Mouse (Mus musculus): ENCODE measurements around the gene Clec4a2.
"Not testable (repeated sequence)": the region's sequence is repeated elsewhere in the genome, so short reads cannot be mapped to it uniquely, and the experiment has no call there.

Clec4a2 gene

GRCm38 (mm10) chr6:123106128-123106527 is at the start of gene Clec4a2:
TSS of gene Clec4a2 (plus strand) at chr6:123106428.
- not testable (repeated sequence) for DNase-seq (ENCODE audit: low spot score)

DNA sequence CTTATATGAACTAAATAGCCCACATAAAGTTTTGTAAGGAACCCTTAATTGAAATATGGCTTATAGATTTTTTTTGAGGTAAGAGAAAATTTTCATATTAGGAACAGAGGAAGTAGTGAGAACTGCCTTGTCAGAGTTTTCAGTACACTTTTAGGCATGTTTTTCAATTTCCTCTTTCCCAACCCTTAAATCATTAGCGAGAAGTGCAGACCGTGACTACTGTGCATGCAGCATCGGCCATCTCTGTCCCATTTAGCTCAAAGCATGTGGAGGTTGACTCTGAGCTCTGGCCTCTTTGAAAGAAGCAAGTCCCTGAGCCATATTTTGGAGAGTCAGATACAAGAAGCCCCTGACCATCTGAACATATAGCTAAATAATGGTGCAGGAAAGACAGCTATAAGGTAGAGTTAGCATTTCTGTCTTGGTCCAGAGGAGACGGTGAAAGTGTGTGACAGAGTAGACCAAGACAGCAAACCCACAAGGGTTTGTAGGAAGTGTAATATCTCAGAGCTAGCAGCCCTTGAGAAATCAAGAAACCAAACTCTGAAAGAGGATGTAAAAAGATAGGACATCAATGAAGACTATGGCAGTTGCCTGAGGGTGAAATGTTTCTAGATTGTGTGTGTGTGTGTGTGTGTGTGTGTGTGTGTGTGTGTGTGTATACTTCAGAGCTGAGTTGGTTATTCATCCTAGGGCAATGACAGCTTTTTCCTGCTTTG is 10.9 kb upstream of the Clec4a2 start:
- no peak for DNase-seq (ENCODE audit: low spot score)

DNA sequence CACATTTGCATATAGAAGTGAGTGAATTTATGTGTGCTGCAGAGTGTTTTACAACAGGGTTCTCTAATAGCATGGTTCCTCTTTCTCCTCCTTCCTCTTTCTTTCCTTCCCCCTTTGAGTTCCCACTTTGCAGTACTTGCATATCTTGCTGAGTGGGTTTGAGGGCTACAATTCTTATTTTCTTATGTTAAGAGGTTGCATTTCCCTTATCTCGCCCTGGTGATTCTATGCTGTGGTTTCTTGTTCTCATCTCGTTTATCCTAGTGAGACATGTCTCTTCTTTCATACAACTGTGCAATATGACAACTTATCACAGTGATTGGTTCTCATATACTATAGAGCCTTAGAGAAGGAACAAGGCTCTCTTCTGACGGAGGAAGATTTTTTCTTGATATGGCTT is 17.0 kb downstream of the Clec4a2 start:
- DNase-seq (ENCODE audit: low spot score): no peak

GRCm38 (mm10) chr6:123127173-123127572 is 20.9 kb downstream of the Clec4a2 start:
- no peak for DNase-seq (ENCODE audit: low spot score)

GRCm38 (mm10) chr6:123137766-123138526 is 31.7 kb downstream of the Clec4a2 start:
- DNase-seq (ENCODE audit: low spot score): not testable (repeated sequence)

GRCm38 (mm10) chr6:123170106-123170505 is 63.9 kb downstream of the Clec4a2 start:
- no peak for DNase-seq (ENCODE audit: low spot score)

GRCm38 (mm10) chr6:123171040-123171439 is 64.8 kb downstream of the Clec4a2 start:
- DNase-seq (ENCODE audit: low spot score): no peak

- DNase-seq (ENCODE audit: low spot score): no peak
Observed at GRCm38 (mm10) chr6:123172593-123172992, 66.4 kb downstream of the Clec4a2 start, which contains the start of gene Clec4b2. TSS of gene Clec4b2 (plus strand) at chr6:123172893.

- DNase-seq (ENCODE audit: low spot score): no peak
Observed at GRCm38 (mm10) chr6:123175549-123175948, 69.3 kb downstream of the Clec4a2 start.

DNA sequence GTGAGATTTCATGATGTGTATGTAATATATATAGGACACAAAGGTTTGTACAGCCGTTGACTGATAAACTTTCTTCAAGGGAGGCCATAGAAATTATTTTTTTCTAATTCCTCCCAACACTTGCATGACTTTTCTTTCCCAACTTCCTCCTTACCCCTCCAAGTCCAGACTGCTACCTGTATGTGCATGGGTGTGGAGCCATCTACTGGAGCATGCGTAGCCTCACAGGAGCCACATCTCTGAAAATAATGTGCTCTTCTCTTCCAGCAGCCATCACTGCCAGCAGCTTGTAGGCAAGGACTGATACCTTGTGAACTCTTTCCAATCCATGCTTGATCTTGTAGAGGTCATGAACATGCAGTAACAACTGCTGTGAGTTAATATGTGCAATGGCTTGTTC is 78.6 kb downstream of the Clec4a2 start:
- DNase-seq (ENCODE audit: low spot score): not testable (repeated sequence)
